Mouse (Mus musculus): ENCODE measurements around the gene Zpld1. TPM values are rescaled to one million over a fixed set of nuclear protein-coding genes. Genes with fewer than 3 reads are reported as not detected.

The Zpld1 gene
- total RNA-seq (2021) = not detected
- long read RNA-seq, experiment 1 = 0 reads
- long read RNA-seq, experiment 2 = 0 reads

- no peak for DNase-seq (ENCODE audit: low spot score)
Observed at GRCm38 (mm10) chr16:55297886-55298285, at the start of gene Zpld1. Zpld1 (minus strand) TSS chr16:55297986.

DNA sequence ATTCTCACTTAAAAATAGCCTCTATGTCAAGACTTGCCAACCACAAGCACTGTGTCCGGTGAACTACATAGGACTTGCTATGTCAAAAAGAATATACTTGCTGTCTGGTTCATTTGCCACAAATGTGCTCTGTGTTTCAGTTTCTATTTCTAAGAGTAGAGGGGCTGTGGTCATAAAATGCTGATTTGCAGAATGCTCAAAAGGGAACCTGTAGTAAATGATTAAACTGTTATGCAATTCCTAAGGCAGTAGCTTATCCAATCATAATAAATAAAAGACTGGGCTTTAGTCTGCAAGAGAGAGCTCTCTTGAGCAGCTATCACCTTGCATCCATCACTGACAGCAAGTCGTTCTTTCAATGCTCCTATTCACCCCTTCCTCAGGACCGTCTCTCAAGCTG is 47.9 kb upstream of the Zpld1 start:
- no peak for DNase-seq (ENCODE audit: low spot score)

DNA sequence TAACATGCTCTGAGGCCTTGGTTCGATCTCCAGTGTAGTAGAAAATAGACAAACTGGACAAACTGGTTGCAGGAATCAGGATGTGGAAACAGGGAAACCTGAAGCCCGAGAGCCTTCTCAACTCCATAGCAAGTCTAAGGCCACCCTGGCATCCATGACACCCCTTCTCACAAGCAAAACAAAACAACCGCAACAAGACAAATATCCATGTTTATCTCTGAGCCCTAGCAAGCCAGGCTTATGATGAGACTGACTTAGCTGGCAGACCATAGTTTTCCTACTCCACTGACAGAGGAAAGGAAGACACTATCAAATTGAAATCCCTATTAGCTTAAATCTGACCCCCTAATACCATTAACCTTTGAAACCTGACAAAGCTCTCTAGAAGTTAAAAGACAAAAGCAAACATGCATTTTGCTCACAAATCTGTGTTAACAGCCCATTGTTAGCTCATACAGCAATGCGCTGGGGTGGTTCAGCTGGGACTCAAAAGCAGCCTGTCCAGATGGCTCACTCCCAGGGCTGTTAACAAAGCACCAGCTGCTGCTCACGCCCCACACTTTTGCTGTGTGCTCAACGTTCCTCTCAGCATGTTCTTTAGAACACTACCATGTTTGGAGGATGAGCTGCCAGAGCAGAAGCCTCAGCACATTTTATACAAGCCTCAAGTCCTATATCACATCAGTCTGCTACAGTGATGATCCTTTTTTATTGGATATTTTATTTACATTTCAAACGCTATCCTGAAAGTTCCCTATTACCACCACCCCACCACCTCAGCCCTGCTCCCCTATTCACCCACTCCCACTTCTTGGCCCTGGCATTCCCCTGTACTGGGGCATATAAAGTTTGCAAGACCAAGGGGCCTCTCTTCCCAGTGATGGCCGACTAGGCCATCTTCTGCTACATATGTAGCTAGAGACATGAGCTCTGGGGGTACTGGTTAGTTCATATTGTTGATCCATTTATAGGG is 24.0 kb upstream of the Zpld1 start:
- no peak for DNase-seq (ENCODE audit: low spot score)

- DNase-seq (ENCODE audit: low spot score) = no peak
Observed at GRCm38 (mm10) chr16:55316996-55317395, 19.2 kb upstream of the Zpld1 start.

DNA sequence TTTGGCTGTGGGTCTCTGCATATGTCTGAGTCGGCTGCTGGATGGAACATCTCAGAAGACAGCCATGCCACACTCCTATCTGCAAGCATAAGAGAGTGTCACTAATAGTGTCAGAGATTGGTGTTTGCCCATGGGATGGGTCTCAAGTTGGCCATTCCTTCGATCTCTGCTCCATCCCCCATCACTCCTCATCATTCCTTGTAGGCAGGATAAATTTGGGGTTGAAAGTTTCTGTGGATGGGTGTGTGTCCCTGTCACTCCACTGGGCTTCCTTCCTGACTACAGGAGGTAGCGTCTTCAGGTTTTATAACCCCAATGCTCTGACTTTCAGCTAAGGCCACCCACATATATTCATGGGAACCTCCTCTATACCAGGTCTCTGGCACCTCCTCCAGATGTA is 14.3 kb upstream of the Zpld1 start:
- no peak for DNase-seq (ENCODE audit: low spot score)

GRCm38 (mm10) chr16:55282696-55283095 is 15.1 kb downstream of the Zpld1 start:
- DNase-seq (ENCODE audit: low spot score) = no peak

GRCm38 (mm10) chr16:55277447-55277846 is 20.3 kb downstream of the Zpld1 start:
- no peak for DNase-seq (ENCODE audit: low spot score)

GRCm38 (mm10) chr16:55265281-55265680 is 32.5 kb downstream of the Zpld1 start:
- no peak for DNase-seq (ENCODE audit: low spot score)

GRCm38 (mm10) chr16:55260862-55261574 is 36.8 kb downstream of the Zpld1 start:
- DNase-seq (ENCODE audit: low spot score) = no peak

GRCm38 (mm10) chr16:55259719-55260118 is 38.1 kb downstream of the Zpld1 start:
- DNase-seq (ENCODE audit: low spot score) = no peak

- no peak for DNase-seq (ENCODE audit: low spot score)
Observed at GRCm38 (mm10) chr16:55240996-55241395, 56.8 kb downstream of the Zpld1 start.

DNA sequence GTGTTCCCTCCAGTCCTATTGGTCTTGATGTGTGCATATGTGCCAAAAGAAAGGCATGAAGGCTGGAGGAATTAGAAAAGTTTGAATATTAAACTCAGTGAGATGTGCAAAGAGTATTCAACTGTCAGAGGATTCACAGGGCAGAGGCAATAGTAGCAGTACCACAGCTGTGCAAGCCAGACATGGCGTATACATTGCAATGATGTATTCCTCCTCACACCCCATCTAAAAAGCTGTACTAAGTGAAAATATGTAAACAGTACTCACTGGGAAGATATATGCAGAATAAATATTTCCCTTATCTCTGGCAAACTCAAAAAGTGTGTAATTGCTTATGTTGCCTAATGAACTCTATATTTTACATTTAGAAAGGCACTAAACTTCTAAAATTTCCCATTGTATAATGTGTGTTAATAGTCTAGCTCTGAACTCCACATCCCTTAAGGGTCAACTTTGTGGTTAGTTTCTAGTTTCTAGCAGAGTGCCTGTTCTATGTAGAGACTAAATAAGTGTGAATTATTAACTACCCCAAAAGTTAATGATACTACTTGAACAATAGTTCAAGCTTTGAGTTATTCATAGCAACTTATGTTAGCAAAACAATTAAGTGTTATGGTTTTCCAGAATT is 68.7 kb downstream of the Zpld1 start:
- DNase-seq (ENCODE audit: low spot score) = no peak

DNA sequence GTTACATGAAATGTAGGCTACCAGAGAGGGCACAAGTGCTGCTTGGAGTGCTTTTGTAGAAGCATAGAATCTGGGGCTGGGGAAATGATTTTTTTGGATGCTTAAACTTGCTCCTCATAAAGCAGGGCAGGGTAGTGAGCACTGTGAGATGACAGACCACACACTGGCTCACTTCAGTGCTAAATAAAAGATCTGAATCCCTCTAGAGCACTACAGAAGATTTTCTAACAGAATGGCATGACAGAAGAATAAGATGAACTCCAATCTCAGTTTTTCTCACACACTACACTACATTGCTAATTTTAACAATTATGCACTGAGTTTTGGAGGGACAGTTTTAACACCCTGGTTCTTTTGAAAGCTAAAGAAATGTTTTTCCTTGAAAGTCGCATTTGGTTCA is 93.8 kb downstream of the Zpld1 start:
- DNase-seq (ENCODE audit: low spot score) = no peak

- no peak for DNase-seq (ENCODE audit: low spot score)
Observed at GRCm38 (mm10) chr16:55190397-55190796, 107.4 kb downstream of the Zpld1 start.

DNA sequence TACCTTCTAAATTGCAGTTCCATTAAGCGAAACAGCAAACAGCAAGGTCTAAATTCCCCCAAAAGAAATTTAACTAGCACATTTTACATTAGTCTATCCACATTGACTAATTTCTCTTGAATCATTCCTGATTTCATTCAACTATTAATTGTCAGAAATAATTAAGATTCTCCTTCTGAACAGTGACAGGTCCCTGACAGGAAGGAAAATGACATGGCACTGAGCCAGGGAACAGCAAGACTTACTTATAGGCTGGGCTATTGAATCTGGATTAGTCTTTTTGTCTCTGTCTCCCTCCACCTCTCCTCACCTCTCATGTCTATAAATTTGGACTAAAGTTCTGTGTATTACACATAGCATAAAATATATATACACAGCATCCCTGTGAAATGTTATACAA is 112.4 kb downstream of the Zpld1 start:
- no peak for DNase-seq (ENCODE audit: low spot score)
